Mouse (Mus musculus): Measurements from ENCODE around the gene Naglu. TPM values are rescaled to one million over a fixed set of nuclear protein-coding genes. Genes with fewer than 3 reads are reported as not detected.
"Not testable (repeated sequence)": the region's sequence is repeated elsewhere in the genome, so short reads cannot be mapped to it uniquely, and the experiment has no call there.

Naglu gene
- polyA plus RNA-seq, 1 experiment from 2014 or later = 25.6 TPM

DNA sequence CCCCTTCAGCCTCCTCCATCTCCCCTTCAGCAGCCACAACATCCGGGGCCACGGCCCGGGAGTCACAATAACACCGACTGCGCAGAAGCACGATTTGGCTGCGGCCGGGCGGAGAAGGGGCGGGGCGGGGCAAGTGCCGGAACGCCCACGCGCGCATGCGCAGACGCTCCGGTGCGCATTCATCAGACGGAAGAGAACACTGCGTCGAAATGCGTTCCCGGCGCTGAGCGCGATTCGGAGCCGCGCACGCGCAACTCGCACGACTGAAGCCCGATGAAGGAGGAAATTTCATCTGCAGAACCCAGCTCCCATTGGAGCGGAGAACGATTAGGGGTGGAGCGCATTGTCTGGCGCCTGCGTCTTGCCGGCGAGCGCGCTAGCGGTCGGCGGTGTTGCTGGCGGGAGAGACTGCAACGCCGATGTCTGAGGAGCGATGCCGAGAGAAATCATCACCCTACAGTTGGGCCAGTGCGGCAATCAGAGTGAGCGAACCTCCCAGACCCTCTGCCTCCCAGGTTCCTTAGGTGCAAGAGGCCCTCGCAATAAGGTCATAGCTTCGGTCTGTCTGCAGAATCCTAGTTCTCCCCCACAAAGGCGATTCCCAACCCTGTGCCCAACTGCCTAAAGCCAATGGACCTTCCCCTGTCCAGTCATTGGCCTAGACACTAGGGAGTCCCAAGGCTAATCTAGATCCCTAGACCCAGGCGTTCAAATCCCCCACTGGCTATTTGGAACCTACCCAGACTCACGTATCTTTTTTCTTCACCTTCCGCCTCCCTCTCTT lies 50.1 kb downstream of the Naglu start, which contains the start of the genes Retreg3 and Tubg1:
TSS of gene Retreg3 (minus strand) at position 133 of the 784 bp plus-strand sequence.
TSS of gene Tubg1 (plus strand) at position 178 of the 784 bp plus-strand sequence.
- Histone ChIP-seq H3K9ac (ENCODE audit: low read depth, low read length) (peak within 1 kb of the TSS; percentile 87), H3K4me1 (replicated peaks; ENCODE audit: control insufficient read depth, insufficient read depth, low read length) (peaks cover 13% of the 10 kb centered on the region), H3K4me3 (ENCODE audit: low read depth, low read length) (peak within 1 kb of the TSS; percentile 87), H3K36me3 (ENCODE audit: control insufficient read depth, insufficient read depth) (peaks cover 11% of the 10 kb centered on the region; the same call in 1 of the 2 replicates), H3K4me2 (replicated peaks; ENCODE audit: low read depth) (peak within 1 kb of the TSS; percentile 68), H3K27me3 (replicated peaks; ENCODE audit: control insufficient read depth, insufficient read depth, low read length) (no peaks in the 10 kb centered on the region), H3K9me3 (ENCODE audit: control insufficient read depth) (no peaks in the 10 kb centered on the region), H3K27ac (ENCODE audit: low read depth, low read length) (peak within 1 kb of the TSS; percentile 86)
- peak; percentile 96 for ATAC-seq
- WGBS = under 1% methylated on average over 61 of the region's 61 CpGs
- no peak for TF ChIP-seq CTCF (IDR thresholded peaks at IDR 0.05; ENCODE audit: low read depth)

DNA sequence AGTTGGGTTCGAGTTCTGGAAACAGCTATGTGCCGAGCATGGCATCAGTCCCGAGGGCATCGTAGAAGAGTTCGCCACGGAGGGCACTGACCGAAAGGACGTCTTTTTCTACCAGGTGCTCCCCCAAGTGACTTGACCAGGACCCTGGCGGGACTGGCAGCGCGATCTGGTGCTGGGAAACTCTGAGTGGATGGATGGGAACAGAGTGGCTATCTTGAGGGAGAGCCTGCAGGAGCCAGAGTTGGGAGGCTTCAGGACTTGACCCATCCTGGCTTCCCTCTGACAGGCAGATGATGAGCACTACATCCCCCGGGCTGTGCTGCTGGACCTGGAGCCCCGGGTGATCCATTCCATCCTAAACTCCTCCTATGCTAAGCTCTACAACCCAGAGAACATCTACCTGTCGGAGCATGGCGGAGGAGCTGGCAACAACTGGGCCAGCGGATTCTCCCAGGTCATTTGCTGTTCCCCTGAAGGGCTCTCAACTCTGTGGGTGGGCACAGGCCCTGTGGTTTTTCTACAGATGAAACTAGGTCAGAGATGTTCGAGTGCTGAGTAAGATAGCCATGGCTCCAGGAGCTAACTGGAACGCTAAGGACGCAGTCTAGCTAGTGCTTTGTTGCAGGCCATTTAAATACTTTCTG lies 50.9 kb downstream of the Naglu start:
- peak overlapping the region; percentile 52 for H3K9ac ChIP-seq (ENCODE audit: low read depth, low read length)
- H3K27me3 ChIP-seq (replicated peaks; ENCODE audit: control insufficient read depth, insufficient read depth, low read length) = no peaks in the 10 kb centered on the region
- H3K4me2 ChIP-seq (replicated peaks; ENCODE audit: low read depth) = peak overlapping the region; percentile 68
- peaks cover 16% of the 10 kb centered on the region; the same call in 1 of the 2 replicates for H3K36me3 ChIP-seq (ENCODE audit: control insufficient read depth, insufficient read depth)
- H3K4me3 ChIP-seq (ENCODE audit: low read depth, low read length) = peak overlapping the region; percentile 87
- H3K27ac ChIP-seq (ENCODE audit: low read depth, low read length) = peak overlapping the region; percentile 29; the same call in 1 of the 2 replicates
- peaks cover 10% of the 10 kb centered on the region for H3K4me1 ChIP-seq (replicated peaks; ENCODE audit: control insufficient read depth, insufficient read depth, low read length)
- no peak for ATAC-seq
- TF ChIP-seq CTCF (IDR thresholded peaks at IDR 0.05; ENCODE audit: low read depth) = no peak
- H3K9me3 ChIP-seq (ENCODE audit: control insufficient read depth) = no peaks in the 10 kb centered on the region
- 19% methylated on average over 19 of the region's 19 CpGs for WGBS

DNA sequence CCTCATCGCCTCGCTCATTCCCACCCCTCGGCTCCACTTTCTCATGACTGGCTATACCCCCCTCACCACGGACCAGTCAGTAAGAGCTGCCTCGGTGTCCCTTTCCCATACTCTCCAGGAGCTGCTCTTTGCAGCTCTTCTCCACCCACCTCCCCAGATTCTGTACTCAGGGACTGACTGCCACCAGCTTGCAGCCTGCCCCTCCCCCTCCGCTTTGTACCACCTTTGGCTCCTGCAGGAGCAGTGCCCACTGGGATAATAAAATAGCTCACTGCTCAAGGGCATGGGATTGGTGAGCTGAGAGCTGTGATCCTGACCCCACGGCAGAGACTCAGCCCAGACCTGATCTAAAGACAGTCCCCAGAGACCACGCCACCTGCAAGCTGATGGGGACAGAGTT lies 54.7 kb downstream of the Naglu start:
- not testable (repeated sequence) for H3K4me1 ChIP-seq (replicated peaks; ENCODE audit: control insufficient read depth, insufficient read depth, low read length); H3K4me3 ChIP-seq (ENCODE audit: low read depth, low read length); H3K9ac ChIP-seq (ENCODE audit: low read depth, low read length); H3K4me2 ChIP-seq (replicated peaks; ENCODE audit: low read depth); H3K27me3 ChIP-seq (replicated peaks; ENCODE audit: control insufficient read depth, insufficient read depth, low read length); ATAC-seq; H3K27ac ChIP-seq (ENCODE audit: low read depth, low read length); H3K9me3 ChIP-seq (ENCODE audit: control insufficient read depth)
- WGBS = 94% methylated on average over 8 of the region's 8 CpGs
- peaks cover 27% of the 10 kb centered on the region for H3K36me3 ChIP-seq (ENCODE audit: control insufficient read depth, insufficient read depth)

DNA sequence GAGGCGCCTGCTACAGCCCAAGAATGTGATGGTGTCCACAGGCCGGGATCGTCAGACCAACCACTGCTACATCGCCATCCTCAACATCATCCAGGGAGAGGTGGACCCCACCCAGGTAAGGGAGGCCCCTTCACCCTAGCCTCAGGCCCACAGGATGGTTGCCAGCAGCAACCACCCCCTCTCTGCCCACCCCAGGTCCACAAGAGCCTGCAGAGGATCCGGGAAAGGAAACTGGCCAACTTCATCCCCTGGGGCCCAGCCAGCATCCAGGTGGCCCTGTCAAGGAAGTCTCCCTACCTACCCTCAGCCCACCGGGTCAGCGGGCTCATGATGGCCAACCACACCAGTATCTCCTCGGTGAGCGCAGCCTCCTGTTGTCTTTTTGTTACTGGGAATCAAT lies 55.2 kb downstream of the Naglu start:
- ATAC-seq = not testable (repeated sequence)
- WGBS = 95% methylated on average over 7 of the region's 9 CpGs

DNA sequence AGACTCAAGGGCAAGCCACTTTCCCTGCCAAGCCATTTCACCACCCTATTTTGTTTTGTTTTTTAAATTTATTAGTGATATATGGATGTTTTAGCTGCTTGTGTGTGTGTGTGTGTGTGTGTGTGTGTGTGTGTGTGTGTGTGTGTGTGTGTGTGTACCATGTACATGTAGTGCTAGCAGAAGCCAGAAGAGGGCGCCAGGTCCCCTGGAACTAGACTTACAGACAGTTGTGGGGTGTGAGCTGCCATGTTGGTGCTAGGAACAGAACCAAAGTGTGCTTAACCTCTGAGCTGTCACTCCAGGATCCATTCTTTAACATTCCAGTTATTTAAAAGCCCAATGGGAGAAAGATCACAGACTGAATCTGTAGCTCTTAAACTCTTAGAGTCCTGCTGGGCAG lies 57.3 kb downstream of the Naglu start:
- peaks cover 5% of the 10 kb centered on the region; the same call in 1 of the 2 replicates for H3K4me1 ChIP-seq (replicated peaks; ENCODE audit: control insufficient read depth, insufficient read depth, low read length)
- no peak overlapping the region for H3K4me2 ChIP-seq (replicated peaks; ENCODE audit: low read depth)
- ATAC-seq = no peak
- no peak overlapping the region for H3K27ac ChIP-seq (ENCODE audit: low read depth, low read length)
- H3K36me3 ChIP-seq (ENCODE audit: control insufficient read depth, insufficient read depth) = peaks cover 27% of the 10 kb centered on the region
- no peaks in the 10 kb centered on the region for H3K27me3 ChIP-seq (replicated peaks; ENCODE audit: control insufficient read depth, insufficient read depth, low read length)
- H3K9me3 ChIP-seq (ENCODE audit: control insufficient read depth) = no peaks in the 10 kb centered on the region
- no peak overlapping the region for H3K4me3 ChIP-seq (ENCODE audit: low read depth, low read length)
- 71% methylated on average over 1 of the region's 1 CpGs for WGBS
- TF ChIP-seq CTCF (IDR thresholded peaks at IDR 0.05; ENCODE audit: low read depth) = peak; percentile 44
- H3K9ac ChIP-seq (ENCODE audit: low read depth, low read length) = no peak overlapping the region

More for the DNA sequence above, 55.2 kb downstream of the Naglu start:
- H3K4me1 ChIP-seq (replicated peaks; ENCODE audit: control insufficient read depth, insufficient read depth, low read length); H3K27me3 ChIP-seq (replicated peaks; ENCODE audit: control insufficient read depth, insufficient read depth, low read length); H3K4me2 ChIP-seq (replicated peaks; ENCODE audit: low read depth); H3K9me3 ChIP-seq (ENCODE audit: control insufficient read depth); H3K9ac ChIP-seq (ENCODE audit: low read depth, low read length); H3K4me3 ChIP-seq (ENCODE audit: low read depth, low read length); H3K27ac ChIP-seq (ENCODE audit: low read depth, low read length): not testable (repeated sequence)
- H3K36me3 ChIP-seq (ENCODE audit: control insufficient read depth, insufficient read depth) = peaks cover 27% of the 10 kb centered on the region

Small RNA genes within 50 kb of the gene (microRNA-seq; reads per million reads assigned to microRNA genes)
- 0.82 reads per million for gene Mir6928

Other genes starting within 250 kb of the Naglu start
- 13.0 and 13.3 TPM in 2 replicates for gene Stat5b, start 219.3 kb upstream of the Naglu start, polyA plus RNA-seq (2015; fragmentation: Nextera tagmentation; extraction: Ambion mirVana)
- gene Stat5a, start 210.7 kb upstream of the Naglu start, polyA plus RNA-seq (2015; fragmentation: Nextera tagmentation; extraction: Ambion mirVana) = 4.8 TPM in 2 replicates
- 61.2 and 68.6 TPM in 2 replicates for gene Stat3, start 130.5 kb upstream of the Naglu start, polyA plus RNA-seq (2015; fragmentation: Nextera tagmentation; extraction: Ambion mirVana)
- 191 and 207 TPM in 2 replicates for gene Cavin1, start 99.1 kb upstream of the Naglu start, polyA plus RNA-seq (2015; fragmentation: Nextera tagmentation; extraction: Ambion mirVana)
- 62.1 and 67.2 TPM in 2 replicates for gene Atp6v0a1, start 60.6 kb upstream of the Naglu start, polyA plus RNA-seq (2015; fragmentation: Nextera tagmentation; extraction: Ambion mirVana)
- 0.08 TPM in 1 of 2 replicates, not detected in the other for gene Hsd17b1, start 8.4 kb downstream of the Naglu start, polyA plus RNA-seq (2015; fragmentation: Nextera tagmentation; extraction: Ambion mirVana)
- 28.0 TPM in 2 replicates for gene Coasy, start 12.6 kb downstream of the Naglu start, polyA plus RNA-seq (2015; fragmentation: Nextera tagmentation; extraction: Ambion mirVana)
- 93.3 and 96.4 TPM in 2 replicates for gene Mlx, start 17.3 kb downstream of the Naglu start, polyA plus RNA-seq (2015; fragmentation: Nextera tagmentation; extraction: Ambion mirVana)
- gene Psmc3ip, start 25.4 kb downstream of the Naglu start, polyA plus RNA-seq (2015; fragmentation: Nextera tagmentation; extraction: Ambion mirVana) = 9.1 and 10.5 TPM in 2 replicates
- 10.3 and 12.3 TPM in 2 replicates for gene Retreg3, start 49.9 kb downstream of the Naglu start, polyA plus RNA-seq (2015; fragmentation: Nextera tagmentation; extraction: Ambion mirVana)
- 20.0 and 20.6 TPM in 2 replicates for gene Tubg1, start 49.9 kb downstream of the Naglu start, polyA plus RNA-seq (2015; fragmentation: Nextera tagmentation; extraction: Ambion mirVana)
- gene Tubg2, start 85.9 kb downstream of the Naglu start, polyA plus RNA-seq (2015; fragmentation: Nextera tagmentation; extraction: Ambion mirVana) = 2.5 and 2.8 TPM in 2 replicates
- 5.2 and 6.0 TPM in 2 replicates for gene Cntnap1, start 100.5 kb downstream of the Naglu start, polyA plus RNA-seq (2015; fragmentation: Nextera tagmentation; extraction: Ambion mirVana)
- gene Plekhh3, start 101.3 kb downstream of the Naglu start, polyA plus RNA-seq (2015; fragmentation: Nextera tagmentation; extraction: Ambion mirVana) = 7.7 and 7.8 TPM in 2 replicates
- gene Ccr10, start 105.4 kb downstream of the Naglu start, polyA plus RNA-seq (2015; fragmentation: Nextera tagmentation; extraction: Ambion mirVana) = 0.13 and 0.22 TPM in 2 replicates
- 9.8 and 10.8 TPM in 2 replicates for gene Ezh1, start 156.5 kb downstream of the Naglu start, polyA plus RNA-seq (2015; fragmentation: Nextera tagmentation; extraction: Ambion mirVana)
- 67.7 and 74.7 TPM in 2 replicates for gene Ramp2, start 176.0 kb downstream of the Naglu start, polyA plus RNA-seq (2015; fragmentation: Nextera tagmentation; extraction: Ambion mirVana)
- gene Vps25, start 183.7 kb downstream of the Naglu start, polyA plus RNA-seq (2015; fragmentation: Nextera tagmentation; extraction: Ambion mirVana) = 148 and 157 TPM in 2 replicates
- gene Wnk4, start 190.6 kb downstream of the Naglu start, polyA plus RNA-seq (2015; fragmentation: Nextera tagmentation; extraction: Ambion mirVana) = 4.6 and 4.7 TPM in 2 replicates
- 0.26 and 0.47 TPM in 2 replicates for gene Cntd1, start 209.0 kb downstream of the Naglu start, polyA plus RNA-seq (2015; fragmentation: Nextera tagmentation; extraction: Ambion mirVana)
- 255 and 276 TPM in 2 replicates for gene Coa3, start 209.1 kb downstream of the Naglu start, polyA plus RNA-seq (2015; fragmentation: Nextera tagmentation; extraction: Ambion mirVana)
- 117 and 124 TPM in 2 replicates for gene Becn1, start 232.3 kb downstream of the Naglu start, polyA plus RNA-seq (2015; fragmentation: Nextera tagmentation; extraction: Ambion mirVana)
- gene Psme3, start 246.2 kb downstream of the Naglu start, polyA plus RNA-seq (2015; fragmentation: Nextera tagmentation; extraction: Ambion mirVana) = 59.5 and 60.2 TPM in 2 replicates